Mouse (Mus musculus) intestine, embryonic 16.5 days (tissue): ENCODE data around the gene Fbh1. TPM values are rescaled to one million over a fixed set of nuclear protein-coding genes. Genes with fewer than 3 reads are reported as not detected.

ENCODE experiments used
- ATAC-seq: fragments of 200-750 bp; cut with Nextera tagmentation; 2 replicates; pipeline ENCODE4 v1.8.0; 2017; ENCODE audit warnings: moderate TSS enrichment, moderate library complexity
- H3K27ac ChIP-seq: fragments of 300-500 bp; sonication (generic); 2 replicates; pipeline ENCODE4 v1.5.1; 2014; ENCODE audit warnings: mild to moderate bottlenecking, low read length
- H3K27me3 ChIP-seq: fragments of 300-500 bp; sonication (generic); replicated peaks from 2 replicates; pipeline ENCODE4 v1.6.1; 2014; ENCODE audit warnings: low read length, control low read depth, mixed read lengths; ENCODE audit not compliant: control insufficient read depth, insufficient read depth
- H3K36me3 ChIP-seq: fragments of 300-500 bp; sonication (generic); 2 replicates; pipeline ENCODE4 v1.6.1; 2014; ENCODE audit warnings: low read length, control low read depth; ENCODE audit not compliant: control insufficient read depth, insufficient read depth
- H3K4me1 ChIP-seq: fragments of 300-500 bp; sonication (generic); 2 replicates; pipeline ENCODE4 v1.6.1; 2014; ENCODE audit warnings: low read length, control low read depth, mixed read lengths; ENCODE audit not compliant: control insufficient read depth, insufficient read depth
- H3K4me2 ChIP-seq: fragments of 300-500 bp; sonication (generic); 2 replicates; pipeline ENCODE4 v1.6.1; 2014; ENCODE audit warnings: low read depth, low read length, control low read depth
- H3K4me3 ChIP-seq: fragments of 300-500 bp; sonication (generic); 2 replicates; pipeline ENCODE4 v1.5.1; 2014; ENCODE audit warnings: mild to moderate bottlenecking, low read length
- H3K9ac ChIP-seq: fragments of 300-500 bp; sonication (generic); 2 replicates; pipeline ENCODE4 v1.6.1; 2014; ENCODE audit warnings: low read depth, low read length
- H3K9me3 ChIP-seq: fragments of 300-500 bp; sonication (generic); 2 replicates; pipeline ENCODE4 v1.6.1; 2016; ENCODE audit warnings: low read length, control low read depth; ENCODE audit not compliant: control insufficient read depth
- WGBS: fragments of 180-500 bp; shearing (Covaris S2); extraction: QIAGEN DNeasy Blood & Tissue Kit; methylation state at CpG from one replicate; pipeline ENCODE4 v1.1.7; 2014; 5-methylcytosine and 5-hydroxymethylcytosine counted together
- polyA plus RNA-seq: library from polyadenylated mRNA; unstranded; fragments of >200 nt; fragmentation: Nextera tagmentation; extraction: Ambion mirVana; gene quantifications from 2 replicates; pipeline ENCODE4 v1.2.1, GENCODE M21; 2015

Fbh1 gene
- polyA plus RNA-seq, 1 experiment from 2014 or later, result 112 TPM

DNA sequence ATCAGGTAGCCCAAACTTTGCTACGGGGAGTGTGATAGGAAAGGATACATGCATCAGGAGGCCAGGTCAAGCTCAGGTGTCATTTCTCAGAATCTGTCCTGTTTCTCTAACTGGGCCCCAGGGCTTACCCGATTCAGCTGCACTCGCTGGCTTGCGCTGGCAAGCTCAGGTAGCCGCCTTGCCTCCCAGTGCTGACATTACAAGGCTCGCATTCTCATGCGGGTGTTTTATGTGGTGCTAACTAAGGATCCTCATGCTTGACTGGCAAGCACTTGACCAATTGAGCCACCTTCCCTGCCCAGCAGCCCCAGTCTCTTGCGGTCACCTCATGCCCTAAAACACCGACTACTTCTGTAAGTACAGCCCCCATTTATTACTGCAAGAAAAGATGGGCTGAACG lies 3.0 kb downstream of the Fbh1 start:
- Histone ChIP-seq H3K9me3 (no peaks in the 10 kb centered on the region), H3K27ac (no peak overlapping the region), H3K4me2 (no peak overlapping the region), H3K4me1 (peaks cover 15% of the 10 kb centered on the region; the same call in 1 of the 2 replicates), H3K36me3 (0 out of 2 replicates have a peak, but pooled peaks cover 3% of the 10 kb centered on the region), H3K4me3 (no peak overlapping the region), H3K9ac (no peak overlapping the region), H3K27me3 (no peaks in the 10 kb centered on the region)
- no peak for ATAC-seq
- 87% methylated on average over 10 of the region's 10 CpGs for WGBS

DNA sequence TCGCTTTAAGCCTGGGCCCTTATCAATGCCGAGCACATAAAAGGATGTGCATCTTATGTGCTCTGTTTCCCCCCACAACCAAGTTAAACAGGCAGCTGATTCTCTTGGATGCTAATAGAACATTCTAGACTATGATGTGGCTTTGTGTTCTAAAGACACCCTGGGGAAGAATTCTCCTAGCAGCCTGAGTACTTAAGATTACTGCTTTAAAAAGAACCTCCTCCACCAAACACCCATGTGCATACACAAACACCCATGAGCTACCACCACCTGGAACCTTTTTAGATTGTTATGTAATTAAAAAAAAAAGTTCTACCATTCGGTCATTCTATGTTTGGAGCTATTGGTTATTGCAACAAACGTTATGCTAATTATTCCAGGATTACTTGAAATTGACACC lies 5.0 kb downstream of the Fbh1 start:
- H3K27me3 ChIP-seq, result no peaks in the 10 kb centered on the region
- no peaks in the 10 kb centered on the region for H3K9me3 ChIP-seq
- H3K4me1 ChIP-seq, result peaks cover 11% of the 10 kb centered on the region; the same call in 1 of the 2 replicates
- H3K4me2 ChIP-seq, result no peak overlapping the region
- ATAC-seq, result no peak
- H3K27ac ChIP-seq, result no peak overlapping the region
- no peak overlapping the region for H3K9ac ChIP-seq
- 0 out of 2 replicates have a peak, but pooled peaks cover 6% of the 10 kb centered on the region for H3K36me3 ChIP-seq
- no peak overlapping the region for H3K4me3 ChIP-seq
- 83% methylated on average over 4 of the region's 4 CpGs for WGBS

DNA sequence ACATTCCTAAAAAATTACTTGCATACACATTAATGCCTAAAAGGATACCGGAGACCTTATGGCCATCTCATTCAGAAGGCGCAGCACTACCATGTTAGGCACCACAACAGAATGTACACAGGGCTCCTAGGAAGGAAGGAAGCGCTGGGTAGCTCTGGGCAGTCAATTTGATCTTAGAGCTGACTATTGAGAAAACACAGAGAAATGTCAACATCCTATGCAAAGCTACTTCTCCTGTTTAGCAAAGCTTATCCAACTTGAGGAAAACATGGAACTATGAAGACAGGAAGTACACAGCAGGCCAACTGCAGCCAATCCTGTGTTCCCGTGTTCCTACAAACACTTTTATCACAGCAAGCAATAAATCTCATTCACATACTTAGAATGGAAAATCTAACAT lies 5.7 kb downstream of the Fbh1 start:
- Histone ChIP-seq H3K4me3 (no peak overlapping the region), H3K4me1 (peaks cover 10% of the 10 kb centered on the region; the same call in 1 of the 2 replicates), H3K36me3 (0 out of 2 replicates have a peak, but pooled peaks cover 6% of the 10 kb centered on the region), H3K27ac (no peak overlapping the region), H3K4me2 (no peak overlapping the region), H3K27me3 (no peaks in the 10 kb centered on the region), H3K9me3 (no peaks in the 10 kb centered on the region), H3K9ac (no peak overlapping the region)
- WGBS, result 79% methylated on average over 4 of the region's 4 CpGs
- no peak for ATAC-seq

DNA sequence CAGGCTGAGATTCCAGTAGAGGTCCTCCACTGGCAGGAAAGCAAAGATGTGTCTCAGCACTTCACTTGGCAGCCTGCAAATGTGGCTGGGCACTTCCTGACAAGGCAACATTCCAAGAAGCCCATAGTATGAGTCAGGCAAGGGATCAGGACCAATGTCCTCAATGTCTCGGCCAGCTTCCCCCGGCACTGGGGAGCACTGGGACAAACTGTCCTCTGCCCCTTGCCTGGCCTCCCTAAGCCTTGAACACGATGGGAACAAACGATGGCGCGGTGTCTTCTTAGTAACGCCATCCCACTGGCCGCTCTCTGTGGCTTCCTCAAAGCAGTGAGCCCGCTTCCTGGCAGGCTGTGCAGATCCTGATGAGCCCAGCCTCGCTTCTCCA lies 10.2 kb downstream of the Fbh1 start:
- no peak for ATAC-seq
- Histone ChIP-seq H3K9ac (no peak overlapping the region), H3K36me3 (peaks cover 13% of the 10 kb centered on the region; the same call in 1 of the 2 replicates), H3K4me3 (no peak overlapping the region), H3K27ac (no peak overlapping the region), H3K9me3 (no peaks in the 10 kb centered on the region), H3K4me2 (no peak overlapping the region), H3K27me3 (no peaks in the 10 kb centered on the region), H3K4me1 (no peaks in the 10 kb centered on the region)
- 90% methylated on average over 10 of the region's 10 CpGs for WGBS

DNA sequence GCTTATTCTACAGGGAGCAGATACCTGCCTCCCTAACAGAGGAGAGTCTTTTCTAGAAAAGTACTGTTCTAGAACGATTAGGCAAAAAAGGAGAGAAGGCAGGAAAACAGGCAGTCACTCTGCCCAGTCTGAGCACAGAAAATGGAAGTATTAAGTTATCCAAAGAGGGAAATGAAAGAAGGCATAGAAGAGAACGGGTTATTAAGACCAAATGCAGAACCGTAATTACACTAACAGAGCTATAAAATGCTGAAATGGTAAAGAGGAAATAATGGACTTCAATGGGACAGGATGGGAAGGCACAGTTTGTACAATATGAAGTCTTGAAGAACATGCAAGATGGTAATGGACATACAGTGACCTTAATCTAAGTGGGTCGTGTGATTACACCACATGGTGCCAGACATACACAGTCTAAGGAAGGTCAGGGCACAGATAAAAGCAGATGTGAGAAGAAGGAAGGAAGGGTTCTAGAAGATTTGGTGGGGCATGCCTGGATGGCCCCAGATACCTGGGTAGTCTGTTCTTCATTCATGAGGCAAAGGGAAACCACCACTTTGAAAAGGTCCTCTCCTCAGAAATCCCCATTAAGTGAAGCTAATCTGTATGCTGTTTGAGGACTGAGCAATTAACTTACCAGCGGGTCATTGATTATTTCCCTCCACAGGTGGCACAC lies 10.8 kb downstream of the Fbh1 start:
- Histone ChIP-seq H3K4me2 (no peak overlapping the region), H3K4me3 (no peak overlapping the region), H3K27ac (no peak overlapping the region), H3K27me3 (no peaks in the 10 kb centered on the region), H3K36me3 (peaks cover 13% of the 10 kb centered on the region; the same call in 1 of the 2 replicates), H3K9ac (no peak overlapping the region), H3K9me3 (no peaks in the 10 kb centered on the region), H3K4me1 (no peaks in the 10 kb centered on the region)
- no peak for ATAC-seq
- WGBS, result 76% methylated on average over 5 of the region's 5 CpGs

DNA sequence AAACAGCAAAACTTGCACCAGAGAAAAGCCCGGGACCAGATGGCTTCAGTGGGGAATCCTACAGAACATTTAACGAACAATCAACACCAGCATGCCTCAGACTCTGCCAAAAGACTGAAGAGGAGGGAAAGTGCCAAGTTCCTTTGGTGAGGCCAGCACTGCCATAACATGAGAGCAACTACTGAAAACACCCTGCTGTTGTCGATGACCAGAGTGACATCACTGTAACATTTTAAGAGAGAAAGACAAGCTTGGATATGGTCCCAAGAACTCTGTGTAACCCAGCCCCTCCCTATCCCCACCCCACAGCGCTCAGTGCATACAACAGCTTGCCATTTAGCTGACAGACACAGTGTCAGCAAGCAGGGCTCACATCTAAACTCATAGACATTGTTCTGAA lies 11.7 kb downstream of the Fbh1 start:
- Histone ChIP-seq H3K27ac (no peak overlapping the region), H3K9me3 (no peaks in the 10 kb centered on the region), H3K36me3 (peaks cover 13% of the 10 kb centered on the region; the same call in 1 of the 2 replicates), H3K4me1 (no peaks in the 10 kb centered on the region), H3K27me3 (no peaks in the 10 kb centered on the region), H3K4me3 (no peak overlapping the region), H3K4me2 (no peak overlapping the region), H3K9ac (no peak overlapping the region)
- 77% methylated on average over 4 of the region's 4 CpGs for WGBS
- ATAC-seq, result no peak

DNA sequence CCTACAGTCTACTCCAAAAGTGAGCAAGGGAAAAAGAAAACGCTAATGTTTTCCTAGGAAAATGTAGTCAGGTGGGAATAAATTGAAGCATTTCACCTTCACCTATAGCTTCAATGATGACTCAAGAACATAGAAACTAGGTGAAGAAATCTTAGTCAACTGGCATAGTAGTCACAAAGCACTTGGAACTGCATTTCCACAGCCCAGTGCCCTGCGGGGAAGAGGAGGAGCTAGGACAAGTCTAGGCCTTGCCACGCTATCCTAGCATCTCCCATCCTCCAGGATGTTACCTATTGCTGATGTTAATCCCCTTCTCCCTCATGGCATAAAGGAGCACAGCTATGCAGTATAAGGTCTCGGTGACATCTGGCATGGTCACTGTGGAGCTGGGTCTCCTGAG lies 14.8 kb downstream of the Fbh1 start:
- Histone ChIP-seq H3K4me3 (no peak overlapping the region), H3K9ac (no peak overlapping the region), H3K4me2 (no peak overlapping the region), H3K36me3 (peaks cover 22% of the 10 kb centered on the region), H3K27me3 (no peaks in the 10 kb centered on the region), H3K4me1 (no peaks in the 10 kb centered on the region), H3K9me3 (no peaks in the 10 kb centered on the region), H3K27ac (no peak overlapping the region)
- ATAC-seq, result no peak
- 92% methylated on average over 4 of the region's 4 CpGs for WGBS

DNA sequence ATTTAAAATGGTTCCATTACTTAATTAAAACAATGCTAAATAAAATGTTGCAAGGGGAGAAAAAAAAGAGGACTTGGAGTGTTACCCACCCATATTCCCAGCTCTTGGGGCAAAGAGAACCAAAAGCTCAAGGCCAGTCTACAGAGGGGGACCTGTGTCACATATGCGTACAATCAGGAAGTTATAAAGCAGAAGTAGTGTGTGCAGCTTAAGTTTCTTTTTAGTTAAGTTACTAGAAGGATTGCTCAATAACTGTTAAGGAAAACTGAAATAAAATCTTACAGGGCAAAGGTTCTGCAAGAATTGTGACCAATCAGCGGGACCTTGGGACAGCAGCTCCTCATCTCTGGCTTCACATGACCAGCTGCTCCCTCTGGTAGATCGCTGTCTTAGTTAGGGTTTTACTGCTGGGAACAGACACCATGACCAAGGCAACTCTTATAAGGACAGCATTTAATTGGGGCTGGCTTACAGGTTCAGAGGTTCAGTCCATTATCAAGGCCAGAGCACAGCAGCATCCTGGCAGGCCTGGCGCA lies 37.8 kb downstream of the Fbh1 start:
- Histone ChIP-seq H3K4me3 (no peak overlapping the region), H3K9ac (no peak overlapping the region), H3K36me3 (peaks cover 21% of the 10 kb centered on the region), H3K27me3 (no peaks in the 10 kb centered on the region), H3K4me1 (no peaks in the 10 kb centered on the region), H3K9me3 (no peaks in the 10 kb centered on the region), H3K4me2 (no peak overlapping the region), H3K27ac (no peak overlapping the region)
- WGBS, result 86% methylated on average over 4 of the region's 4 CpGs
- ATAC-seq, result peak; percentile 85

DNA sequence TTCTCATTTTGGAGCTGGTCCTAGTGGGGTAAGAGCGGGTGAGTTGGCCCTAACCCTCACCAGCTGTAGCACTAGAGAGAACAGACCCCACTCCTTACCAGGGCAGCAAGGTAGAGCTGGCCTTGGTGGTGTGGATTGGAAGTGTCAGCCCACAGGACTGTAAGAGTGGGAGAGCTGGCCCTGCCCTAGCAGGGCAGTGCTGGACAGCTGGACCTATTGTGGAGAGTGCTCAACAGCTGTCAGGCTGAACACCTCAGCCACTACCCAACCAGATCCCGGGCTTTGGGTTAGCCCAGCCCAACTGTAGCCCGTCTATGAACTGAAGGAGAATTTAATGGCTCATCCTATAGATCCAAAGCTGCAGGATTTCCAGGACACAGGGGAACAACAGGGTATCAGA lies 38.6 kb downstream of the Fbh1 start:
- Histone ChIP-seq H3K9me3 (no peaks in the 10 kb centered on the region), H3K27me3 (no peaks in the 10 kb centered on the region), H3K4me1 (no peaks in the 10 kb centered on the region), H3K4me2 (no peak overlapping the region), H3K36me3 (peaks cover 21% of the 10 kb centered on the region), H3K9ac (no peak overlapping the region), H3K4me3 (no peak overlapping the region), H3K27ac (no peak overlapping the region)
- 0 out of 2 replicates have a peak, but pooled peaks have one; percentile 31 for ATAC-seq
- 86% methylated on average over 3 of the region's 3 CpGs for WGBS
